Comparison of ENCODE assay signal across 15 mouse cellular contexts in genomic region chr10:21454153-21454552, GRCm38 (mm10).
"Had no signal": no experiment of that assay in that cellular context is flagged by ENCODE, and none has a peak within 500 bp of the region (broad histone marks: within the 10 kb centered on the region; RNA-seq: fewer than 3 reads in every experiment).

No protein-coding gene starts in this region.

- H3K4me1 ChIP-seq: liver, embryonic 13.5 days had no signal

- H3K4me3 ChIP-seq: limb, embryonic 13.5 days; liver, embryonic 13.5 days; midbrain, embryonic 10.5 days; myocyte; neural tube, embryonic 15.5 days had no signal

- H3K9me3 ChIP-seq: liver, embryonic 13.5 days; midbrain, embryonic 10.5 days; neural tube, embryonic 15.5 days had no signal

- DNase-seq: kidney, adult 11 months; kidney, postnatal 10 days; liver, embryonic 13.5 days; lung, embryonic 14.5 days; lung, postnatal 10 days; lung, postnatal 4 days; midbrain, embryonic 14.5 days; right cerebral cortex, postnatal 4 days; spleen, adult 18-20 months; thymus, adult 2 months; thymus, postnatal 25 days had no signal

- H3K9ac ChIP-seq: limb, embryonic 13.5 days; liver, embryonic 13.5 days; lung, embryonic 14.5 days; neural tube, embryonic 15.5 days had no signal

- H3K27ac ChIP-seq: limb, embryonic 13.5 days; liver, embryonic 13.5 days; midbrain, embryonic 10.5 days; neural tube, embryonic 15.5 days had no signal

- H3K27me3 ChIP-seq: limb, embryonic 13.5 days; liver, embryonic 13.5 days; neural tube, embryonic 15.5 days had no signal

- H3K36me3 ChIP-seq: limb, embryonic 13.5 days; liver, embryonic 13.5 days; midbrain, embryonic 10.5 days; neural tube, embryonic 15.5 days had no signal

- H3K4me2 ChIP-seq: limb, embryonic 13.5 days; liver, embryonic 13.5 days; lung, embryonic 14.5 days; neural tube, embryonic 15.5 days had no signal
